In genomic region chr7:12913556-12913955, GRCm38 (mm10) we compare ENCODE assay signal across 1 mouse cellular context.
TF ChIP-seq lines count a peak whose summit lies in the region.

No protein-coding gene starts in this region.

TF ChIP-seq in CH12.LX, 34 proteins besides CTCF, POLR2A, EP300 and RAD21:
- TF ChIP-seq SMC3 (IDR thresholded peaks at IDR 0.05; ENCODE audit: low read depth, low read length) (peak; percentile 70), TBP (conservative IDR thresholded peaks at IDR 0.05; ENCODE audit: low read depth, low read length) (no peak)
TF ChIP-seq in CH12.LX: peak in this region for 1.
